Mouse (Mus musculus) bone marrow, adult 2 months (tissue): ENCODE measurements around the gene Cntfr. TPM values are rescaled to one million over a fixed set of nuclear protein-coding genes. Genes with fewer than 3 reads are reported as not detected.

Experiments
- H3K27ac ChIP-seq: fragments of 200-500 bp; 2 replicates; pipeline ENCODE4 v1.5.1; 2012; ENCODE audit warnings: low read depth, mild to moderate bottlenecking, control low read depth, inconsistent platforms, low read length; ENCODE audit not compliant: control insufficient read depth, poor library complexity, insufficient read depth
- H3K4me1 ChIP-seq: fragments of 200-500 bp; 2 replicates; pipeline ENCODE4 v1.6.1; 2011; ENCODE audit warnings: low read length; ENCODE audit not compliant: control insufficient read depth, insufficient read depth
- H3K4me3 ChIP-seq: fragments of 200-500 bp; replicated peaks from 2 replicates; pipeline ENCODE3; 2011; ENCODE audit warnings: mild to moderate bottlenecking, low read depth, low read length, control low read depth; ENCODE audit not compliant: control insufficient read depth
- CTCF ChIP-seq: fragments of 200-500 bp; IDR thresholded peaks from 2 replicates; pipeline ENCODE4 v1.5.1; 2011; ENCODE audit warnings: low read length, control low read depth; ENCODE audit not compliant: control insufficient read depth, insufficient read depth
- POLR2A ChIP-seq: fragments of 200-500 bp; IDR thresholded peaks from 2 replicates; pipeline ENCODE4 v1.6.1; 2011; ENCODE audit warnings: low read depth, mild to moderate bottlenecking, control low read depth, low read length, borderline replicate concordance; ENCODE audit not compliant: control insufficient read depth
- WGBS: fragments of 180-500 bp; shearing (Covaris S2); methylation state at CpG from one replicate; pipeline ENCODE4 v1.1.7; 2018; 5-methylcytosine and 5-hydroxymethylcytosine counted together
- polyA plus RNA-seq: library from polyadenylated mRNA; stranded (reverse); fragments of >200 nt; gene quantifications from 2 replicates; pipeline ENCODE4 v1.2.4, GENCODE M21; 2011; ENCODE audit warnings: low replicate concordance; ENCODE audit not compliant: missing spikeins, insufficient read depth, insufficient read length

Gene Cntfr
- polyA plus RNA-seq, 1 experiment = not detected

DNA sequence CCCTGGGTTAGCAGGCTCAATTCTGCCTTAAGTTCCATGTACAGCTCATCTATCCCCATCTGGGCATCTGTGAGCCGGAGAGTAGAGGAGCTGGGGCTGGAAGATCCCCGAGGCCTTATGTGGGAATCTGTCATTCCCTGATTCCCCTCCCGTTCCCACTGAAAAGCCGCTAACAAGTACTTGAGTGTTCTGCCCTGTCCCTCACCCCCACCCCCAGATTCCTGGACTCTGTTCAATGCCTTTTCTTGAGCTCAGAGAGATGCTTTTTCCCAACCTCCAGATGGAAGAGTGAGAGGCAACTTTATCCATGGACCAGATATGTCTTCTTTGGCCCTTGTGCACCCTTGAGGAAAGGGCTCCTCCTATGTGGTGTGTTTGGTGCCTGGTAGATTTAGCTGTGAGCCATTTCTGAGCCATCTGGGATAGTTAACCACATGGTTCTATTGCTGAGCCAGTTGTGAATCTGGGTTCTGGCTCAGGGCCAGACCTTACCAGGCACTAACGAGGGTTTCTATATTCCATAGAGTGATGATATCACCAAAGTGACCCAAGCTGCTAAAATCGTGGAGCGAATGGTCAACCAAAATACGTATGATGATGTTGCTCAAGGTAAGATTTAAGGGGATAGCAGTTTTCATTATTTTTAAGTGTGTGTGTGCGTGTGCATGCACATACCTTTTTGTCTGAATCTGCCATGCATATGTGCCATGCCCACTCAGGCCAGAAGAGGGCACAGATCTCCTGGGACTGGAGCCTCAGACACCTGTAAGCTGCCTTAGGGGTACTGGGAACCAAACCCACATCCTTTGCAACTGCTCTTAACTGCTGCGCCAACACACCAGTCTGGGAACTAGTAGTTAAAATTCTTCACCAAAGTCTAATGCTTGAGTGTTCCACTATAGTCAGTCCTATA lies 87.0 kb downstream of the Cntfr start:
- H3K4me1 ChIP-seq = no peaks in the 10 kb centered on the region
- H3K27ac ChIP-seq = no peak overlapping the region
- 75% methylated on average over 10 of the region's 10 CpGs for WGBS
- no peak overlapping the region for H3K4me3 ChIP-seq
- TF ChIP-seq POLR2A = no peak
- TF ChIP-seq CTCF = no peak

Other genes with a start within 250 kb of the Cntfr start
- 11.5 and 17.6 TPM in 2 replicates for gene Kif24, start 232.2 kb downstream of the Cntfr start, polyA plus RNA-seq
- gene Nudt2, start 231.9 kb downstream of the Cntfr start, polyA plus RNA-seq = 3.0 and 3.9 TPM in 2 replicates
- gene AI464131, start 194.0 kb downstream of the Cntfr start, polyA plus RNA-seq = 0.31 TPM in 1 of 2 replicates, not detected in the other
- gene 1110017D15Rik, start 179.8 kb downstream of the Cntfr start, polyA plus RNA-seq = not detected in 2 replicates
- 6.9 and 17.8 TPM in 2 replicates for gene Fam219a, start 127.6 kb downstream of the Cntfr start, polyA plus RNA-seq
- gene Dnaic1, start 127.3 kb downstream of the Cntfr start, polyA plus RNA-seq = not detected in 2 replicates
- 1.0 and 1.2 TPM in 2 replicates for gene Enho, start 56.8 kb downstream of the Cntfr start, polyA plus RNA-seq
- 77.3 and 83.6 TPM in 2 replicates for gene Il11ra1, start 2.9 kb upstream of the Cntfr start, polyA plus RNA-seq
- 30.1 and 37.2 TPM in 2 replicates for gene Rpp25l, start 16.4 kb upstream of the Cntfr start, polyA plus RNA-seq
- gene Dctn3, start 26.1 kb upstream of the Cntfr start, polyA plus RNA-seq = 24.0 and 48.2 TPM in 2 replicates
- gene Arid3c, start 34.1 kb upstream of the Cntfr start, polyA plus RNA-seq = not detected in 2 replicates
- 12.3 and 26.9 TPM in 2 replicates for gene Galt, start 58.1 kb upstream of the Cntfr start, polyA plus RNA-seq
- gene Sigmar1, start 59.1 kb upstream of the Cntfr start, polyA plus RNA-seq = 6.0 and 13.4 TPM in 2 replicates
- 6.2 and 28.8 TPM in 2 replicates for gene Ccl27a, start 77.2 kb upstream of the Cntfr start, polyA plus RNA-seq
- gene Gm21541, start 206.5 kb upstream of the Cntfr start, polyA plus RNA-seq = not detected in 2 replicates
- gene Gm20878, start 244.5 kb upstream of the Cntfr start, polyA plus RNA-seq = 3.8 and 6.1 TPM in 2 replicates